Mouse (Mus musculus): ENCODE measurements around the gene Enox1. TPM values are rescaled to one million over a fixed set of nuclear protein-coding genes. Genes with fewer than 3 reads are reported as not detected.

The Enox1 gene
- polyA plus RNA-seq, 1 experiment from 2014 or later, result 1.9 TPM

DNA sequence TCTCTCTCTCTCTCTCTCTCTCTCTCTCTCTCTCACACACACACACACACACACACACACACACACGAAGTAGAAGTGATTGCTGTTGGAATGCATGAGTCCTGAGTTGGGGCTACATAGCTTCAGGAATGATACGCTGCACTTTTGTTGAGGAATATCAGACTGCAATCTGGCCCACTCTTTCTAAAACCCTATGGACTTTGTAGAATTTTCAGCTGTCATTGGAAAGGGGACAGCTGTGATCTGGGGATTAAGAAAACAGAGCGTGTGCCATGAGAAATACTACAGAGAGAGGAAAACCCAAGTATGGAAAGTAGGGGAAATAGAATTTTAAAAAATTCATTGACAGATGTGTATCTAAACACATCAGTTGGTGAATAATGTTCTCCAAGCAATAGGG lies 482.1 kb downstream of the Enox1 start:
- Histone ChIP-seq H3K36me3 (ENCODE audit: control insufficient read depth, insufficient read depth) (no peaks in the 10 kb centered on the region), H3K4me2 (ENCODE audit: low read depth, low read length) (no peak overlapping the region), H3K27ac (ENCODE audit: low read length) (no peak overlapping the region), H3K9me3 (replicated peaks; ENCODE audit: control insufficient read depth, low read length) (no peaks in the 10 kb centered on the region), H3K27me3 (ENCODE audit: control insufficient read depth, insufficient read depth, low read length) (no peaks in the 10 kb centered on the region), H3K9ac (ENCODE audit: low read length) (no peak overlapping the region), H3K4me1 (ENCODE audit: control insufficient read depth, insufficient read depth, low read length) (peaks cover 9% of the 10 kb centered on the region), H3K4me3 (ENCODE audit: low read length) (no peak overlapping the region)
- WGBS, result 74% methylated on average over 3 of the region's 3 CpGs
- ATAC-seq (replicated peaks; ENCODE audit: extremely low read depth, insufficient read depth, low FRiP score), result no peak

DNA sequence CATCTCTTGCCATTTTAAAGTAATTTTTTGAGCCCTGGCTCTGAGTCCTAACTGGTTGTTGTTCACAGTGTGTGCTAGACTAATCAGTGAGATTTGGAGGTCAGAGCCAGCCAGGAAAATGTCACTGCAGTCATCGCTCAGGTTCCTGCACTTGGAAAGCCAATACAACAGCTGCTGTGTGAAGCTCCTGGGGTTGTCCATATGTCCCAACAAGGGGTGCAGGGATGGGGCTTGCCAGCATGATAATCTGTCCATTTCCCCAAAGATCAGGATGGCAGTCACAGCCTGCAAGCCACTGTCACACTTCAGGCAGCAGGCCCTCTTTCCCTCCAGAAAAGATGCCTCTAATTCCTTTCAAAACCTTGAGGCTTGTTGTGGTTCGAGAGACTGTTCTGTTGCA lies 483.0 kb downstream of the Enox1 start:
- no peak overlapping the region for H3K9ac ChIP-seq (ENCODE audit: low read length)
- H3K4me1 ChIP-seq (ENCODE audit: control insufficient read depth, insufficient read depth, low read length), result peaks cover 9% of the 10 kb centered on the region
- 50% methylated on average over 2 of the region's 2 CpGs for WGBS
- no peaks in the 10 kb centered on the region for H3K27me3 ChIP-seq (ENCODE audit: control insufficient read depth, insufficient read depth, low read length)
- H3K4me3 ChIP-seq (ENCODE audit: low read length), result no peak overlapping the region
- H3K27ac ChIP-seq (ENCODE audit: low read length), result no peak overlapping the region
- no peaks in the 10 kb centered on the region for H3K36me3 ChIP-seq (ENCODE audit: control insufficient read depth, insufficient read depth)
- ATAC-seq (replicated peaks; ENCODE audit: extremely low read depth, insufficient read depth, low FRiP score), result 0 out of 2 replicates have a peak, but pooled peaks have one; percentile 37
- H3K4me2 ChIP-seq (ENCODE audit: low read depth, low read length), result no peak overlapping the region
- no peaks in the 10 kb centered on the region for H3K9me3 ChIP-seq (replicated peaks; ENCODE audit: control insufficient read depth, low read length)

DNA sequence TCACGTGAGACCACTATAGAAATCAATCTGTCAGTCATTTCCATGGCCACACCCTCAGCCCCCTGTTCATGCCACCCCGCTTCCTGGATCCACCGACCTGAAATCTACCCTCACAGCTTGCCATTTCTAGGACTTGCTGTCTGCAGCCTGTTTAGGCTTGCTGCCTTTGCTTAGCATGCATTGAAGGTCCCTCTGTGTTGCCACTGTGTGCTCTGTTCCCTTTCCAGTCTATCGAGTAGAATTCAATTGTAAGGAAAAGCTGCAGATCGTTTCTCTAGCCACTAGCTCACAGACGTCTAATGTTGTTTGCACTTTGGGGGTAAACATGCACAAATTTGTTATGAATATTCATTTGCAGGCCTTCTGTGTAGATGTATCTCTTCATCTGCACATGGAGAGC lies 485.8 kb downstream of the Enox1 start:
- H3K27me3 ChIP-seq (ENCODE audit: control insufficient read depth, insufficient read depth, low read length), result no peaks in the 10 kb centered on the region
- peaks cover 9% of the 10 kb centered on the region for H3K4me1 ChIP-seq (ENCODE audit: control insufficient read depth, insufficient read depth, low read length)
- no peaks in the 10 kb centered on the region for H3K9me3 ChIP-seq (replicated peaks; ENCODE audit: control insufficient read depth, low read length)
- ATAC-seq (replicated peaks; ENCODE audit: extremely low read depth, insufficient read depth, low FRiP score), result no peak
- no peak overlapping the region for H3K4me3 ChIP-seq (ENCODE audit: low read length)
- H3K27ac ChIP-seq (ENCODE audit: low read length), result no peak overlapping the region
- 81% methylated on average over 6 of the region's 6 CpGs for WGBS
- no peak overlapping the region for H3K9ac ChIP-seq (ENCODE audit: low read length)
- no peak overlapping the region for H3K4me2 ChIP-seq (ENCODE audit: low read depth, low read length)
- no peaks in the 10 kb centered on the region for H3K36me3 ChIP-seq (ENCODE audit: control insufficient read depth, insufficient read depth)

DNA sequence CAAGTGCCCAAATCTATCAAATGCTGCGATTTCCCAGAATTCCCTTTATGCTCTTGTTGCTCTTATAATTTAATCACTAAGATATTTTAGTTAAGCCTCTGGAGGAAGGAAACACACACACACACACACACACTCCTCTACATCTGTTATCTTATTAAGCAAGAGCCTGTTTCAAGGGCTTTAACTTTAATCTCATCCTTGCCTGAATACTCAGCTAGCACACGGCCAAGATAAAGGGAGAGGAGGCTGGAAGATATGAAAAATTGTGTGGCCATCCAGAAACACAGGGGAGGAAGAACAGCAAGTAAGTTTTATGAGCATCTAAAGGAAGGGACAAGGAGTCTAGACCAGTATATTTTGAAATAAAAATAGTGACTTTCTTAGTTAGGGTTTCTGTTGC lies 489.6 kb downstream of the Enox1 start:
- Histone ChIP-seq H3K9me3 (replicated peaks; ENCODE audit: control insufficient read depth, low read length) (no peaks in the 10 kb centered on the region), H3K4me2 (ENCODE audit: low read depth, low read length) (no peak overlapping the region), H3K27ac (ENCODE audit: low read length) (no peak overlapping the region), H3K27me3 (ENCODE audit: control insufficient read depth, insufficient read depth, low read length) (no peaks in the 10 kb centered on the region), H3K4me3 (ENCODE audit: low read length) (no peak overlapping the region), H3K36me3 (ENCODE audit: control insufficient read depth, insufficient read depth) (no peaks in the 10 kb centered on the region), H3K4me1 (ENCODE audit: control insufficient read depth, insufficient read depth, low read length) (no peaks in the 10 kb centered on the region), H3K9ac (ENCODE audit: low read length) (no peak overlapping the region)
- no peak for ATAC-seq (replicated peaks; ENCODE audit: extremely low read depth, insufficient read depth, low FRiP score)
- WGBS, result 63% methylated on average over 2 of the region's 2 CpGs

DNA sequence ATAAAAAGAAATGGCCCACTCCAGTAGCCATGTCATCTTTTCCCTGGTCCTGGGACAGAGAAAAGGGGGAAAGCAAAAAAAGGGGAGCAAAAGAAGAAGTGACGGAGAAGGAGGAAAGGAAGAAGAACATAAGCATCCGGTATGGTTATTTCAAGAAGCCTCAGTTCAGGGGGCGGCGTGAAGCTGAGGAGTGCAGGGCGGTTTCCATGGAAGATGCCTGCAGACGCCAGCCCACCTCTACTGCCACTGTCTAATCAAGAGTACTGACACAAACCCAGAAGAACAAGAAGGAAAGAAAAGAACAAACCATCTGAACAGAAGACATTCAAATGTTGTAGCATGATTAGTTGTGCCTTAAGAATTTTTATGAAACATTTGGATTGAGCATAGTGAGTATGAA lies 490.5 kb downstream of the Enox1 start:
- Histone ChIP-seq H3K9me3 (replicated peaks; ENCODE audit: control insufficient read depth, low read length) (no peaks in the 10 kb centered on the region), H3K27ac (ENCODE audit: low read length) (no peak overlapping the region), H3K4me2 (ENCODE audit: low read depth, low read length) (no peak overlapping the region), H3K36me3 (ENCODE audit: control insufficient read depth, insufficient read depth) (no peaks in the 10 kb centered on the region), H3K4me1 (ENCODE audit: control insufficient read depth, insufficient read depth, low read length) (no peaks in the 10 kb centered on the region), H3K9ac (ENCODE audit: low read length) (no peak overlapping the region), H3K27me3 (ENCODE audit: control insufficient read depth, insufficient read depth, low read length) (no peaks in the 10 kb centered on the region), H3K4me3 (ENCODE audit: low read length) (no peak overlapping the region)
- ATAC-seq (replicated peaks; ENCODE audit: extremely low read depth, insufficient read depth, low FRiP score), result no peak
- WGBS, result 95% methylated on average over 6 of the region's 6 CpGs

DNA sequence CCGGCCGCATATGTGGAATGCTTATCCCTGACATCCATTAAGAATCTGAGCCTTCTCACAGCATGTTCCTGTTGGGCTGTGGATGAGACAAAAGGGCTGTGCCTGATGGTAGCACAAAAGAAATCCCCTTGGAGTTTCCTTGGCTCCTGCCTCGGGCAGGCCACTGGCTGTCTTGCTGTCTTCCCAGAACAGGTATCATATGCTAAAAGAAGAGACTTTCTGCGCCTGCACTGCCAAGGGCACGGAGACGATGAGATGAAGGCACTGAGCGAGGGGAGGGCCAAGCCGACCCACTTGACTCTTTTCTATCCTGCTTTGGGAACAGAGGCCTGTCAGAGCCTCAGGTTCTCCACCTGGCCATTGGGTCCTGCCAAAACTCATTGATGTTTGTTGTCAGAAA lies 491.7 kb downstream of the Enox1 start:
- Histone ChIP-seq H3K27ac (ENCODE audit: low read length) (no peak overlapping the region), H3K4me3 (ENCODE audit: low read length) (no peak overlapping the region), H3K4me2 (ENCODE audit: low read depth, low read length) (no peak overlapping the region), H3K9ac (ENCODE audit: low read length) (no peak overlapping the region), H3K36me3 (ENCODE audit: control insufficient read depth, insufficient read depth) (no peaks in the 10 kb centered on the region), H3K4me1 (ENCODE audit: control insufficient read depth, insufficient read depth, low read length) (no peaks in the 10 kb centered on the region; the same call in 1 of the 2 replicates), H3K27me3 (ENCODE audit: control insufficient read depth, insufficient read depth, low read length) (no peaks in the 10 kb centered on the region), H3K9me3 (replicated peaks; ENCODE audit: control insufficient read depth, low read length) (no peaks in the 10 kb centered on the region)
- WGBS, result 82% methylated on average over 8 of the region's 8 CpGs
- no peak for ATAC-seq (replicated peaks; ENCODE audit: extremely low read depth, insufficient read depth, low FRiP score)

DNA sequence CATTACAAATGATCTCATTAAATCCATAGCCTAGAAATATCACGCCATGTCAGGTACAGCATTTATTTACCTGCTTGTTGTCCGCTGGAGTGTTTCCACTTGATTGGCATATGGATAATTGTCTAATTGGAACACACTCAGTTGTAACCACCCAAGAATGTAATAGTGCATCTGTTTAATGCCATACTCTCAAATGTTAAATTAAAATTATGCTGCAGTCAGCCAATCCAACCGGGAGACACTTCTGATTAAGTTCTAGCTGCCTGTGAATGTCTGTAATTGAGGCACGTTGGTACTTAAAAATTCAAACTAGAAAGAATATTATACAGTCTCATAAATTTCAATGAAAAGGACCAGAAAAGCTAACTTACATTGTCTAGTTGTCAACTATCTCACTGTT lies 502.2 kb downstream of the Enox1 start:
- 90% methylated on average over 4 of the region's 4 CpGs for WGBS

DNA sequence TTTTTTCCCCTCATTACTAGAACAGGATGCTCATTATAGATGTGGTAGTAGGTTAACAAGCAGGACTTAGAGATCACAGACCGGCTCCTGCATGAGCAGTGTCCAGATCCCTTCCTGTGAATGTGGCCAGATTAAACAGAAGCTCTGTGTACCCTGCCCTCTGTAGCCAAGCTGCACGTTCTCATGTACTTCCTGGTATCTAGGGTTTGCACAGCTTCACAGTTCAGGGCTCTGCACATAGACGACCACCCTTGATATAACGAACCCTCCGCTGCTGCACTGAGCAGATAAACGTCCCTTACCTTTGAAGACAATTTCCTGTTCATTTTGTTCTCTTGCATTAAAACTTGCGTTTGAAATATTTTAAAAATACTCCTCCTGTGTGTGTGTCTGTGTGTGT lies 505.7 kb downstream of the Enox1 start:
- H3K4me1 ChIP-seq (ENCODE audit: control insufficient read depth, insufficient read depth, low read length), result no peaks in the 10 kb centered on the region
- ATAC-seq (replicated peaks; ENCODE audit: extremely low read depth, insufficient read depth, low FRiP score), result no peak
- H3K9ac ChIP-seq (ENCODE audit: low read length), result no peak overlapping the region
- no peak overlapping the region for H3K4me2 ChIP-seq (ENCODE audit: low read depth, low read length)
- no peaks in the 10 kb centered on the region for H3K9me3 ChIP-seq (replicated peaks; ENCODE audit: control insufficient read depth, low read length)
- H3K4me3 ChIP-seq (ENCODE audit: low read length), result no peak overlapping the region
- no peaks in the 10 kb centered on the region for H3K36me3 ChIP-seq (ENCODE audit: control insufficient read depth, insufficient read depth)
- no peak overlapping the region for H3K27ac ChIP-seq (ENCODE audit: low read length)
- 50% methylated on average over 7 of the region's 7 CpGs for WGBS
- no peaks in the 10 kb centered on the region for H3K27me3 ChIP-seq (ENCODE audit: control insufficient read depth, insufficient read depth, low read length)

More for the DNA sequence above, 502.2 kb downstream of the Enox1 start:
- Histone ChIP-seq H3K4me2 (ENCODE audit: low read depth, low read length) (no peak overlapping the region), H3K9me3 (replicated peaks; ENCODE audit: control insufficient read depth, low read length) (peaks cover 7% of the 10 kb centered on the region), H3K4me3 (ENCODE audit: low read length) (no peak overlapping the region), H3K27me3 (ENCODE audit: control insufficient read depth, insufficient read depth, low read length) (no peaks in the 10 kb centered on the region), H3K4me1 (ENCODE audit: control insufficient read depth, insufficient read depth, low read length) (no peaks in the 10 kb centered on the region), H3K27ac (ENCODE audit: low read length) (no peak overlapping the region), H3K36me3 (ENCODE audit: control insufficient read depth, insufficient read depth) (no peaks in the 10 kb centered on the region), H3K9ac (ENCODE audit: low read length) (no peak overlapping the region)
- ATAC-seq (replicated peaks; ENCODE audit: extremely low read depth, insufficient read depth, low FRiP score), result no peak

DNA sequence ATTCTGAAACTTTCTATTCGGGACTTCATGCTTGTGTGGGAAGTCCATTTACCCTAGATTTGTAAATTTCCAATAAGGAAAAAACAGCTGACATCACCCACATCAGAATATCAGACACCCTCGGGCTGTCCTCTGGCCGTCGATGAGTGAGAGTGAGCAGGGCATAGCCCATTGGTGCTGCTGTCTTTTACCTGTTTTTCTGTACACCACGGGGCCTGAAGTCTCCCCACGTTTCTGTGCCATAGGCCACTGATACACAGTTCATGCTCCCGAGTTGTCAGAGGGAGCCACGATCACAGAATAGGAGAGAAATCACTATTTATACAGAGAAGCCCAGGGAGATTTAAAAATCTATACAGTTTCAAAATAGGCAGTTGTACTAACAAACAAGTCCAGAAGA lies 506.4 kb downstream of the Enox1 start:
- H3K4me2 ChIP-seq (ENCODE audit: low read depth, low read length), result no peak overlapping the region
- ATAC-seq (replicated peaks; ENCODE audit: extremely low read depth, insufficient read depth, low FRiP score), result no peak
- H3K9me3 ChIP-seq (replicated peaks; ENCODE audit: control insufficient read depth, low read length), result no peaks in the 10 kb centered on the region
- H3K4me3 ChIP-seq (ENCODE audit: low read length), result no peak overlapping the region
- H3K27me3 ChIP-seq (ENCODE audit: control insufficient read depth, insufficient read depth, low read length), result no peaks in the 10 kb centered on the region
- H3K9ac ChIP-seq (ENCODE audit: low read length), result no peak overlapping the region
- H3K4me1 ChIP-seq (ENCODE audit: control insufficient read depth, insufficient read depth, low read length), result no peaks in the 10 kb centered on the region
- WGBS, result 64% methylated on average over 8 of the region's 8 CpGs
- H3K36me3 ChIP-seq (ENCODE audit: control insufficient read depth, insufficient read depth), result no peaks in the 10 kb centered on the region
- H3K27ac ChIP-seq (ENCODE audit: low read length), result no peak overlapping the region

DNA sequence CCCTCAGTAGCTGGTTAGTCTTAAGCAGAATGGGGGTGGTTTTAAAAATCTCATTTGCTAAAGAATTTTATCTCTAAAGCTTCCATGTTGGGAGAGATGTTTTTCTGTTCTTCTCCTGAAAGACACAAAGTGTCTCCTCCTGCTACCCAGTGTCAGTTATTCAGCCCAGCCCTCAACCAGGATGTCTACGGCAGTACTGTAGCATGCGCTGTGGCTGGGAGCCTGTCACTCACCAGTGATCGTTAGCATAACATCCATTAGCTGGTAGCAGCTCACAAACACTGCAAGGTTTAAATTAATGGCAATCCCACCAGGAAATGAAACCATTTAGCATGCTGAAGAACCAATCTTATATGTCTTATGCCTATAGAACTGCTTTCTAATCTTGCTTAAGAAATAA lies 511.5 kb downstream of the Enox1 start:
- H3K9me3 ChIP-seq (replicated peaks; ENCODE audit: control insufficient read depth, low read length), result no peaks in the 10 kb centered on the region
- no peak overlapping the region for H3K4me2 ChIP-seq (ENCODE audit: low read depth, low read length)
- no peak overlapping the region for H3K4me3 ChIP-seq (ENCODE audit: low read length)
- H3K4me1 ChIP-seq (ENCODE audit: control insufficient read depth, insufficient read depth, low read length), result peaks cover 12% of the 10 kb centered on the region
- H3K27me3 ChIP-seq (ENCODE audit: control insufficient read depth, insufficient read depth, low read length), result no peaks in the 10 kb centered on the region
- WGBS, result 53% methylated on average over 3 of the region's 3 CpGs
- no peak overlapping the region for H3K9ac ChIP-seq (ENCODE audit: low read length)
- ATAC-seq (replicated peaks; ENCODE audit: extremely low read depth, insufficient read depth, low FRiP score), result no peak
- H3K36me3 ChIP-seq (ENCODE audit: control insufficient read depth, insufficient read depth), result no peaks in the 10 kb centered on the region
- H3K27ac ChIP-seq (ENCODE audit: low read length), result no peak overlapping the region
